Mouse (Mus musculus) CD8-positive naive resting alpha-beta T cell, adult 57 days (primary cell): ENCODE data around the gene Krt88. TPM values are rescaled to one million over a fixed set of nuclear protein-coding genes. Genes with fewer than 3 reads are reported as not detected.

Experiments used
- total RNA-seq: library from RNA; stranded (reverse); gene quantifications from one replicate; pipeline ENCODE4 v1.2.4, GENCODE M21; 2023

Krt88 gene
- total RNA-seq = not detected

GRCm38 (mm10) chr15:101447444-101447843, at the start of gene Krt88:
Gene Krt88 (plus strand): TSS chr15:101447744.

GRCm38 (mm10) chr15:101410775-101411174, 36.8 kb upstream of the Krt88 start, which contains the start of gene Krt7:
Gene Krt7 (plus strand): TSS chr15:101411043.

GRCm38 (mm10) chr15:101438555-101438954, 9.0 kb upstream of the Krt88 start, which contains the start of gene Krt87:
Gene Krt87 (minus strand): TSS chr15:101438804.

GRCm38 (mm10) chr15:101463651-101464050, 16.1 kb downstream of the Krt88 start, which contains the start of gene Krt81:
Gene Krt81 (minus strand): TSS chr15:101463751.

GRCm38 (mm10) chr15:101472952-101473528, 25.5 kb downstream of the Krt88 start, which contains the start of gene Krt86:
Gene Krt86 (plus strand): TSS chr15:101473478.

GRCm38 (mm10) chr15:101491431-101491830, 43.9 kb downstream of the Krt88 start, which contains the start of gene Krt83:
Gene Krt83 (minus strand): TSS chr15:101491512.

Other genes starting within 250 kb of the Krt88 start
- gene Grasp, start 223.6 kb upstream of the Krt88 start, total RNA-seq = 11.8 TPM
- gene Nr4a1, start 193.5 kb upstream of the Krt88 start, total RNA-seq = 467 TPM
- gene Atg101, start 163.5 kb upstream of the Krt88 start, total RNA-seq = 74.8 TPM
- 2.3 TPM for gene 6030408B16Rik, start 154.5 kb upstream of the Krt88 start, total RNA-seq
- 1.3 TPM for gene Krt80, start 77.6 kb upstream of the Krt88 start, total RNA-seq
- not detected for gene Krt7, start 36.7 kb upstream of the Krt88 start, total RNA-seq
- not detected for gene Krt87, start 8.9 kb upstream of the Krt88 start, total RNA-seq
- not detected for gene Krt81, start 16.0 kb downstream of the Krt88 start, total RNA-seq
- not detected for gene Krt86, start 25.7 kb downstream of the Krt88 start, total RNA-seq
- not detected for gene Krt83, start 43.8 kb downstream of the Krt88 start, total RNA-seq
- gene Gm49425, start 69.5 kb downstream of the Krt88 start, total RNA-seq = not detected
- gene Krt84, start 85.1 kb downstream of the Krt88 start, total RNA-seq = not detected
- gene Krt82, start 102.9 kb downstream of the Krt88 start, total RNA-seq = not detected
- gene Krt90, start 115.2 kb downstream of the Krt88 start, total RNA-seq = not detected
- gene Krt75, start 126.2 kb downstream of the Krt88 start, total RNA-seq = not detected
- gene Gm5414, start 180.4 kb downstream of the Krt88 start, total RNA-seq = not detected
- not detected for gene Gm5478, start 199.6 kb downstream of the Krt88 start, total RNA-seq
- not detected for gene Krt6b, start 232.5 kb downstream of the Krt88 start, total RNA-seq
- not detected for gene Krt6a, start 246.6 kb downstream of the Krt88 start, total RNA-seq